ENCODE assay signal across 7 mouse cellular contexts in the genomic region with DNA sequence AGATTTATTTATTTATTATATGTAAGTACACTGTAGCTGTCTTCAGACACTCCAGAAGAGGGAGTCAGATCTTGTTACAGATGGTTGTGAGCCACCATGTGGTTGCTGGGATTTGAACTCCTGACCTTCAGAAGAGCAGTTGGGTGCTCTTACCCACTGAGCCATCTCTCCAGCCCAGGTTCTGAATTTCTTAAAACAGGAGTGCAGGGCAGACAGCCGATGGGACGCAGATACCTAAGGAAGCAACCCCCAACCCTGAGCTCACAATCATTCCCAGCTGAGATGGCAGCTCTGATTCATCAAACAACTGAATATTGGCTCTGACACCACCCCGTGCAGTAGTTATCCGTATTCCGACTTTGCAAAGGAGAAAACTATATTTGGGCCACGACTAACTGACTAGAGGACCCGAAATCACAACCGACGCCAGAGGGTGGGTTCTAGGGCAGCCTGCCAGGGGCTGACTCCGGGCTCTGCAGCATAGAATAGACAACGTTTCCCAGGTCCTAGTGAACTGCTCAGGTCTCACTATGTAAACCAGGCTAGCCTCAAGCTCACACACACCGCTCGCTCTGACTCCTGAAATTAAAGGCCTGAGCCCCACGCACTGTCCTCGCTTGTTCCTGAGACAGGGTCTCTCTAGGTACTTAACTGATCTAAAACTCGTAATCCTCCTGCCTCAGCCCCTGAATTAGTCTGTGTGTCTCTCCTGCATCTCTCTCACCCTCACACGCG. TPM values are rescaled to one million over a fixed set of nuclear protein-coding genes. Genes with fewer than 3 reads are reported as not detected.
DNase-seq lines count a peak whose midpoint lies in the region; ATAC-seq lines count a peak whose summit lies in the region.

No protein-coding gene starts in this region.

- H3K9ac ChIP-seq in embryonic facial prominence, embryonic 13.5 days, result peak overlapping the region; percentile 70
- H3K9ac ChIP-seq in stomach, embryonic 15.5 days, result peak overlapping the region; percentile 59; the same call in 1 of the 2 replicates

- H3K27me3 ChIP-seq in embryonic facial prominence, embryonic 13.5 days, result no peaks in the 10 kb centered on the region
- H3K27me3 ChIP-seq in limb, embryonic 10.5 days (ENCODE audit: low read depth, poor library complexity, severe bottlenecking), result no peaks in the 10 kb centered on the region
- no peaks in the 10 kb centered on the region for H3K27me3 ChIP-seq in stomach, embryonic 15.5 days (replicated peaks)

- no peaks in the 10 kb centered on the region for H3K9me3 ChIP-seq in embryonic facial prominence, embryonic 13.5 days
- no peaks in the 10 kb centered on the region for H3K9me3 ChIP-seq in limb, embryonic 10.5 days (replicated peaks)
- H3K9me3 ChIP-seq in stomach, embryonic 15.5 days, result no peaks in the 10 kb centered on the region

- peak overlapping the region; percentile 91 for H3K27ac ChIP-seq in embryonic facial prominence, embryonic 13.5 days
- peak overlapping the region; percentile 93 for H3K27ac ChIP-seq in limb, embryonic 10.5 days
- no peak overlapping the region; the same call in 1 of the 2 replicates for H3K27ac ChIP-seq in stomach, embryonic 15.5 days

- peaks cover 8% of the 10 kb centered on the region for H3K4me1 ChIP-seq in embryonic facial prominence, embryonic 13.5 days
- H3K4me1 ChIP-seq in limb, embryonic 10.5 days, result peaks cover 14% of the 10 kb centered on the region
- H3K4me1 ChIP-seq in stomach, embryonic 15.5 days, result peaks cover 8% of the 10 kb centered on the region

- 41% methylated on average over 18 of the region's 18 CpGs for WGBS in embryonic facial prominence, embryonic 13.5 days
- WGBS in limb, embryonic 10.5 days, result 75% methylated on average over 18 of the region's 18 CpGs
- 58% methylated on average over 18 of the region's 18 CpGs for WGBS in stomach, embryonic 15.5 days

- H3K36me3 ChIP-seq in embryonic facial prominence, embryonic 13.5 days, result peaks cover 12% of the 10 kb centered on the region
- H3K36me3 ChIP-seq in limb, embryonic 10.5 days, result peaks cover 28% of the 10 kb centered on the region
- no peaks in the 10 kb centered on the region for H3K36me3 ChIP-seq in stomach, embryonic 15.5 days

- DNase-seq in right cerebral cortex, postnatal 4 days, result peak; percentile 40
- DNase-seq in right cerebral cortex, postnatal 10 days (ENCODE audit: low spot score in 2 of 2), result no peak
- DNase-seq in limb, embryonic 10.5 days (ENCODE audit: low spot score), result no peak
- DNase-seq in urinary bladder, adult 18-20 months (ENCODE audit: low spot score in 2 of 2), result no peak
- DNase-seq in lung, postnatal 36 days, result no peak

- H3K4me3 ChIP-seq in embryonic facial prominence, embryonic 13.5 days, result peak overlapping the region; percentile 56
- peak overlapping the region; percentile 73 for H3K4me3 ChIP-seq in limb, embryonic 10.5 days
- H3K4me3 ChIP-seq in stomach, embryonic 15.5 days (replicated peaks), result peak overlapping the region; percentile 61

- no peak for ATAC-seq in embryonic facial prominence, embryonic 13.5 days (ENCODE audit: insufficient number of reproducible peaks, insufficient read depth, low FRiP score, low TSS enrichment, low read depth)
- no peak for ATAC-seq in stomach, embryonic 15.5 days (ENCODE audit: insufficient read depth, low FRiP score, low read depth)

- peak overlapping the region; percentile 66 for H3K4me2 ChIP-seq in embryonic facial prominence, embryonic 13.5 days
- H3K4me2 ChIP-seq in stomach, embryonic 15.5 days, result peak overlapping the region; percentile 57

RNA-seq across cellular contexts. Expression of a gene that starts 1.1 kb away (rescaled TPM):
- 36.9 and 46.6 TPM in 2 replicates for polyA plus RNA-seq in embryonic facial prominence, embryonic 13.5 days (2015; fragmentation: Nextera tagmentation; extraction: Ambion mirVana)
- polyA plus RNA-seq in limb, embryonic 10.5 days (2016; fragmentation: Nextera tagmentation; extraction: Ambion mirVana), result 56.2 and 59.6 TPM in 2 replicates
- 22.6 and 23.7 TPM in 2 replicates for polyA plus RNA-seq in stomach, embryonic 15.5 days (2015; fragmentation: Nextera tagmentation; extraction: Ambion mirVana)

RNA-seq across cellular contexts. Expression of a gene that starts 9.7 kb away (rescaled TPM):
- 1.2 TPM in 1 of 2 replicates, not detected in the other for polyA plus RNA-seq in embryonic facial prominence, embryonic 13.5 days (2015; fragmentation: Nextera tagmentation; extraction: Ambion mirVana)
- polyA plus RNA-seq in limb, embryonic 10.5 days (2016; fragmentation: Nextera tagmentation; extraction: Ambion mirVana), result 0.23 and 0.24 TPM in 2 replicates
- 0.35 and 0.41 TPM in 2 replicates for polyA plus RNA-seq in stomach, embryonic 15.5 days (2015; fragmentation: Nextera tagmentation; extraction: Ambion mirVana)

RNA-seq across cellular contexts. Expression of a gene that starts 30.3 kb away (rescaled TPM):
- 93.7 and 100 TPM in 2 replicates for polyA plus RNA-seq in embryonic facial prominence, embryonic 13.5 days (2015; fragmentation: Nextera tagmentation; extraction: Ambion mirVana)
- polyA plus RNA-seq in limb, embryonic 10.5 days (2016; fragmentation: Nextera tagmentation; extraction: Ambion mirVana), result 159 and 173 TPM in 2 replicates
- 166 and 178 TPM in 2 replicates for polyA plus RNA-seq in stomach, embryonic 15.5 days (2015; fragmentation: Nextera tagmentation; extraction: Ambion mirVana)

RNA-seq across cellular contexts. Expression of a gene that starts 32.3 kb away (rescaled TPM):
- 30.5 and 32.5 TPM in 2 replicates for polyA plus RNA-seq in embryonic facial prominence, embryonic 13.5 days (2015; fragmentation: Nextera tagmentation; extraction: Ambion mirVana)
- 30.6 and 33.8 TPM in 2 replicates for polyA plus RNA-seq in limb, embryonic 10.5 days (2016; fragmentation: Nextera tagmentation; extraction: Ambion mirVana)
- polyA plus RNA-seq in stomach, embryonic 15.5 days (2015; fragmentation: Nextera tagmentation; extraction: Ambion mirVana), result 33.0 and 35.7 TPM in 2 replicates

RNA-seq across cellular contexts. Expression of a gene that starts 36.6 kb away (rescaled TPM):
- 50.2 and 51.2 TPM in 2 replicates for polyA plus RNA-seq in embryonic facial prominence, embryonic 13.5 days (2015; fragmentation: Nextera tagmentation; extraction: Ambion mirVana)
- 65.0 and 66.1 TPM in 2 replicates for polyA plus RNA-seq in limb, embryonic 10.5 days (2016; fragmentation: Nextera tagmentation; extraction: Ambion mirVana)
- 47.2 and 50.3 TPM in 2 replicates for polyA plus RNA-seq in stomach, embryonic 15.5 days (2015; fragmentation: Nextera tagmentation; extraction: Ambion mirVana)
